Mouse (Mus musculus) lung, postnatal 0 days (tissue): ENCODE results near the gene Ppig.

Source experiments
- CTCF ChIP-seq: IDR thresholded peaks from 2 replicates; pipeline ENCODE4 v1.5.1; 2016; ENCODE audit warnings: antibody characterized with exemption, mild to moderate bottlenecking
- EP300 ChIP-seq: IDR thresholded peaks from 2 replicates; pipeline ENCODE4 v1.6.1; 2016; ENCODE audit warnings: antibody characterized with exemption, mild to moderate bottlenecking, control low read depth

DNA sequence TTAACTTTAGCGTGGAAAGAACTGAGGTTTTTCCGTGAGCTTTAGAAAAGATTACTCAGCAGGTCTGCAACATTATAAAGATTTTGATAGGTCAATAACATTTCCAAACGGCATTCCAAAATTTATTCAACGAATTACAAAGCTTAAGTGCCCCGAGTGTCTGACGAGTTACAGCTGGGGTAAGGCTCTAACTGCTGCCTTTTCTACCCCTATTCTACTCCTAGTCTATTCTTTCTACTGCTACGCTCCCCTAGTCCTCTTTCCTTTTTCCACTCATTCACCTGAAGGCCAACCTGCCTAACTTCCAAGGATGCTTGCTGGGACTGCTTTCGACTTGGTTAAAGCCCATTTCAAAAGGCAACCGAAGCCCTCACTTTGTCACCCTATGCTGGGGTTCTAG lies 66.6 kb downstream of the Ppig start:
- TF ChIP-seq CTCF = no peak
- TF ChIP-seq EP300 = no peak
